Mouse (Mus musculus) neural tube, embryonic 12.5 days (tissue): Measurements from ENCODE around the gene Acot11. TPM values are rescaled to one million over a fixed set of nuclear protein-coding genes. Genes with fewer than 3 reads are reported as not detected.

ENCODE experiments used
- ATAC-seq: fragments of 200-750 bp; cut with Nextera tagmentation; 2 replicates; pipeline ENCODE4 v1.8.0; 2017; ENCODE audit warnings: low read depth, mild to moderate bottlenecking, moderate TSS enrichment, moderate library complexity; ENCODE audit not compliant: low FRiP score
- H3K27ac ChIP-seq: fragments of 300-500 bp; sonication (generic); 2 replicates; pipeline ENCODE4 v1.5.1; 2016
- H3K27me3 ChIP-seq: fragments of 300-500 bp; sonication (generic); replicated peaks from 2 replicates; pipeline ENCODE4 v1.6.1; 2016; ENCODE audit warnings: mild to moderate bottlenecking
- H3K36me3 ChIP-seq: fragments of 300-500 bp; sonication (generic); 2 replicates; pipeline ENCODE4 v1.6.1; 2016; ENCODE audit warnings: mild to moderate bottlenecking
- H3K4me1 ChIP-seq: fragments of 300-500 bp; sonication (generic); 2 replicates; pipeline ENCODE4 v1.6.1; 2016
- H3K4me2 ChIP-seq: fragments of 300-500 bp; sonication (generic); replicated peaks from 2 replicates; pipeline ENCODE4 v1.6.1; 2016; ENCODE audit warnings: mild to moderate bottlenecking
- H3K4me3 ChIP-seq: fragments of 300-500 bp; sonication (generic); 2 replicates; pipeline ENCODE4 v1.5.1; 2016
- H3K9ac ChIP-seq: fragments of 300-500 bp; sonication (generic); 2 replicates; pipeline ENCODE4 v1.6.1; 2016; ENCODE audit warnings: mild to moderate bottlenecking
- H3K9me3 ChIP-seq: fragments of 300-500 bp; sonication (generic); 2 replicates; pipeline ENCODE4 v1.6.1; 2016; ENCODE audit warnings: mild to moderate bottlenecking
- WGBS: fragments of 180-500 bp; shearing (Covaris S2); methylation state at CpG from one replicate; pipeline ENCODE4 v1.1.7; 2016; 5-methylcytosine and 5-hydroxymethylcytosine counted together
- polyA plus RNA-seq: library from polyadenylated mRNA; unstranded; fragments of >200 nt; fragmentation: Nextera tagmentation; extraction: Ambion mirVana; gene quantifications from 2 replicates; pipeline ENCODE4 v1.2.1, GENCODE M21; 2016

Gene Acot11
- 1.5 TPM in 2 replicates for polyA plus RNA-seq

GRCm38 (mm10) chr4:106804910-106805274 is at the start of gene Acot11:
Acot11 (minus strand) TSS chr4:106804998.
- Histone ChIP-seq H3K27me3 (peaks cover 6% of the 10 kb centered on the region), H3K4me2 (peak within 1 kb of the TSS; percentile 50), H3K9ac (0 out of 2 replicates have a peak within 1 kb of the TSS, but pooled peaks have one; percentile 17), H3K4me1 (peaks cover 7% of the 10 kb centered on the region), H3K4me3 (no peak within 1 kb of the TSS), H3K27ac (no peak within 1 kb of the TSS), H3K36me3 (no peaks in the 10 kb centered on the region), H3K9me3 (no peaks in the 10 kb centered on the region)
- WGBS: 6% methylated on average over 23 of the region's 23 CpGs
- no peak for ATAC-seq

GRCm38 (mm10) chr4:106848290-106849092 is 43.7 kb upstream of the Acot11 start:
- Histone ChIP-seq H3K4me2 (peak overlapping the region; percentile 38), H3K9me3 (no peaks in the 10 kb centered on the region), H3K4me1 (peaks cover 19% of the 10 kb centered on the region), H3K4me3 (no peak overlapping the region), H3K27ac (no peak overlapping the region), H3K9ac (no peak overlapping the region), H3K36me3 (no peaks in the 10 kb centered on the region), H3K27me3 (no peaks in the 10 kb centered on the region)
- ATAC-seq: no peak
- 56% methylated on average over 12 of the region's 12 CpGs for WGBS

GRCm38 (mm10) chr4:106847591-106848289 is 42.9 kb upstream of the Acot11 start:
- H3K9ac ChIP-seq: no peak overlapping the region
- no peak for ATAC-seq
- no peaks in the 10 kb centered on the region for H3K36me3 ChIP-seq
- H3K9me3 ChIP-seq: no peaks in the 10 kb centered on the region
- H3K4me3 ChIP-seq: no peak overlapping the region
- H3K27me3 ChIP-seq: no peaks in the 10 kb centered on the region
- H3K4me1 ChIP-seq: peaks cover 18% of the 10 kb centered on the region
- WGBS: 21% methylated on average over 9 of the region's 9 CpGs
- H3K4me2 ChIP-seq: peak overlapping the region; percentile 38
- H3K27ac ChIP-seq: 0 out of 2 replicates have a peak overlapping the region, but pooled peaks have one; percentile 15

- ATAC-seq: no peak
- Histone ChIP-seq H3K9ac (no peak overlapping the region), H3K9me3 (no peaks in the 10 kb centered on the region), H3K36me3 (no peaks in the 10 kb centered on the region), H3K27ac (no peak overlapping the region), H3K4me3 (no peak overlapping the region), H3K4me1 (peaks cover 44% of the 10 kb centered on the region), H3K27me3 (no peaks in the 10 kb centered on the region), H3K4me2 (no peak overlapping the region)
- 58% methylated on average over 8 of the region's 8 CpGs for WGBS
Measured at GRCm38 (mm10) chr4:106842561-106842960, 37.8 kb upstream of the Acot11 start.

- Histone ChIP-seq H3K4me2 (no peak overlapping the region), H3K27me3 (no peaks in the 10 kb centered on the region), H3K36me3 (no peaks in the 10 kb centered on the region), H3K9ac (no peak overlapping the region), H3K4me1 (peaks cover 44% of the 10 kb centered on the region), H3K4me3 (no peak overlapping the region), H3K9me3 (no peaks in the 10 kb centered on the region), H3K27ac (no peak overlapping the region)
- 71% methylated on average over 7 of the region's 7 CpGs for WGBS
- ATAC-seq: no peak
Measured at GRCm38 (mm10) chr4:106841856-106842255, 37.1 kb upstream of the Acot11 start.

GRCm38 (mm10) chr4:106841303-106841702 is 36.5 kb upstream of the Acot11 start:
- Histone ChIP-seq H3K4me2 (peak overlapping the region; percentile 25; the same call in 1 of the 2 replicates), H3K9me3 (no peaks in the 10 kb centered on the region), H3K27me3 (no peaks in the 10 kb centered on the region), H3K36me3 (no peaks in the 10 kb centered on the region), H3K4me1 (peaks cover 49% of the 10 kb centered on the region), H3K27ac (peak overlapping the region; percentile 22; the same call in 1 of the 2 replicates), H3K9ac (no peak overlapping the region), H3K4me3 (no peak overlapping the region)
- no peak for ATAC-seq
- 34% methylated on average over 7 of the region's 7 CpGs for whole genome bisulfite sequencing

- ATAC-seq: no peak
- Histone ChIP-seq H3K4me3 (peak overlapping the region; percentile 50; the same call in 1 of the 2 replicates), H3K36me3 (no peaks in the 10 kb centered on the region), H3K4me2 (peak overlapping the region; percentile 98), H3K9me3 (no peaks in the 10 kb centered on the region), H3K9ac (peak overlapping the region; percentile 86; the same call in 1 of the 2 replicates), H3K27me3 (no peaks in the 10 kb centered on the region), H3K27ac (peak overlapping the region; percentile 15; the same call in 1 of the 2 replicates), H3K4me1 (peaks cover 50% of the 10 kb centered on the region)
- WGBS: 18% methylated on average over 6 of the region's 6 CpGs
Measured at GRCm38 (mm10) chr4:106840651-106841145, 35.9 kb upstream of the Acot11 start.

GRCm38 (mm10) chr4:106839964-106840611 is 35.3 kb upstream of the Acot11 start:
- H3K4me3 ChIP-seq: peak overlapping the region; percentile 50
- peak; percentile 55 for ATAC-seq
- no peaks in the 10 kb centered on the region for H3K27me3 ChIP-seq
- H3K9me3 ChIP-seq: no peaks in the 10 kb centered on the region
- under 1% methylated on average over 39 of the region's 51 CpGs for WGBS
- H3K9ac ChIP-seq: peak overlapping the region; percentile 86
- no peaks in the 10 kb centered on the region for H3K36me3 ChIP-seq
- peaks cover 50% of the 10 kb centered on the region for H3K4me1 ChIP-seq
- peak overlapping the region; percentile 98 for H3K4me2 ChIP-seq
- peak overlapping the region; percentile 96 for H3K27ac ChIP-seq

GRCm38 (mm10) chr4:106839254-106839834 is 34.5 kb upstream of the Acot11 start:
- Histone ChIP-seq H3K4me1 (peaks cover 50% of the 10 kb centered on the region), H3K27me3 (no peaks in the 10 kb centered on the region), H3K27ac (peak overlapping the region; percentile 96), H3K9ac (peak overlapping the region; percentile 86), H3K9me3 (no peaks in the 10 kb centered on the region), H3K4me2 (peak overlapping the region; percentile 98), H3K4me3 (peak overlapping the region; percentile 50), H3K36me3 (no peaks in the 10 kb centered on the region)
- ATAC-seq: peak; percentile 23; the same call in 1 of the 2 replicates
- under 1% methylated on average over 32 of the region's 32 CpGs for WGBS

- Histone ChIP-seq H3K36me3 (no peaks in the 10 kb centered on the region), H3K4me1 (peaks cover 50% of the 10 kb centered on the region), H3K4me2 (peak overlapping the region; percentile 98), H3K27ac (peak overlapping the region; percentile 96), H3K9me3 (no peaks in the 10 kb centered on the region), H3K9ac (peak overlapping the region; percentile 86), H3K4me3 (peak overlapping the region; percentile 50), H3K27me3 (no peaks in the 10 kb centered on the region)
- peak; percentile 84 for ATAC-seq
- 3% methylated on average over 36 of the region's 36 CpGs for WGBS
Measured at GRCm38 (mm10) chr4:106838548-106839253, 33.9 kb upstream of the Acot11 start.

GRCm38 (mm10) chr4:106837964-106838363 is 33.2 kb upstream of the Acot11 start:
- peak overlapping the region; percentile 98 for H3K4me2 ChIP-seq
- peak overlapping the region; percentile 7; the same call in 1 of the 2 replicates for H3K4me3 ChIP-seq
- 0% methylated on average over 17 of the region's 18 CpGs for WGBS
- peak; percentile 54 for ATAC-seq
- H3K27ac ChIP-seq: peak overlapping the region; percentile 96
- H3K9me3 ChIP-seq: no peaks in the 10 kb centered on the region
- H3K27me3 ChIP-seq: no peaks in the 10 kb centered on the region
- peak overlapping the region; percentile 44 for H3K9ac ChIP-seq
- H3K36me3 ChIP-seq: no peaks in the 10 kb centered on the region
- H3K4me1 ChIP-seq: peaks cover 50% of the 10 kb centered on the region
